Mouse (Mus musculus) megakaryocyte, embryonic 14.5 days (primary cell): ENCODE data around the gene Larp4.

ENCODE experiments used
- FLI1 ChIP-seq: IDR thresholded peaks from 2 replicates; pipeline ENCODE4 v1.6.1; 2012; ENCODE audit warnings: low read length, inconsistent platforms, mixed read lengths
- GATA1 ChIP-seq: IDR thresholded peaks from 3 replicates; pipeline ENCODE4 v1.6.1; 2012; ENCODE audit warnings: mixed read lengths, low read length, inconsistent platforms, borderline replicate concordance

DNA sequence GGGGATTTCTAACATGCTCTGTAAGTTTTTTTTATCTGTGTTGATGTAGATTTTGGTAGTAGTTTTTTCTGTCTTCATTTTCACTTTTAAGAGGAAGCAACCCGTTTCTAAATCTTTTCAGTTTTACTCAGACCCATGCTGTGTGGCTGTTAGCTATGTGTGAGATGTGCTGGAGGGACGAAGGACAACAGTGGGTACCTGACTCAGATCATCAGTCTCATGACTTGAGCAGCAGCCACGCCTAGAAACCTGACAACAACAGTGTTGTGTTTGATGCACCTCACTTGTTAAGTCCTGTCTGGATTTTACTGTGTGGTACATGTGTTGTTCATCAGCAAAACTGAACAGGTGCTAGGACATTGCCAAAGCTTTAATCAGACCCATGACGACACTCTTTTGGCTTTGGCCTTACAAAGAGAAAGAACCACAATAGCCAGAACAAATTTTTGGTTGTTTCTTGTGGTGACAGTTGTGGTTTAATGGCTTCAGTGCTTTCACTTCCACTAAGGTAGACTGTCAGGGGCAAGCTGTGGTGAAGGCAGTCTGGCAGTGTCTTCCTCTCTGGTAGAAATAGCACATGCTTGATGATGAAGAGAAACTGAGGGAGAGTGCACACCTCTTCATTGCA lies 90.8 kb downstream of the Larp4 start:
- TF ChIP-seq GATA1: no peak
- TF ChIP-seq FLI1: no peak
